Comparison of ENCODE assay signal across 26 mouse cellular contexts in genomic region chr3:102292385-102292784, GRCm38 (mm10).
"Had no signal": no experiment of that assay in that cellular context is flagged by ENCODE, and none has a peak within 500 bp of the region (broad histone marks: within the 10 kb centered on the region; RNA-seq: fewer than 3 reads in every experiment).

No protein-coding gene starts in this region.

- H3K27ac ChIP-seq: embryonic facial prominence, embryonic 10.5 days; embryonic facial prominence, embryonic 12.5 days; embryonic facial prominence, embryonic 13.5 days; embryonic facial prominence, embryonic 15.5 days; forebrain, embryonic 10.5 days; forebrain, embryonic 12.5 days; forebrain, embryonic 13.5 days; forebrain, embryonic 15.5 days; gastrocnemius, adult 2 months; heart, adult 2 months; heart, embryonic 10.5 days had no signal

- H3K9ac ChIP-seq: embryonic facial prominence, embryonic 12.5 days; embryonic facial prominence, embryonic 13.5 days; embryonic facial prominence, embryonic 15.5 days; forebrain, embryonic 12.5 days; forebrain, embryonic 13.5 days; forebrain, embryonic 15.5 days; forebrain, postnatal 0 days had no signal

- H3K4me3 ChIP-seq: embryonic facial prominence, embryonic 10.5 days; embryonic facial prominence, embryonic 12.5 days; embryonic facial prominence, embryonic 13.5 days; embryonic facial prominence, embryonic 15.5 days; erythroblast, embryonic 14.5 days; forebrain, embryonic 10.5 days; forebrain, embryonic 12.5 days; forebrain, embryonic 13.5 days; forebrain, embryonic 15.5 days; gastrocnemius, adult 2 months; heart, adult 2 months; heart, embryonic 10.5 days had no signal

- DNase-seq: cerebellum, postnatal 10 days; cerebellum, postnatal 14 days; cerebellum, postnatal 25 days; cerebellum, postnatal 36 days; embryo, embryonic 11 days; forebrain, postnatal 0 days; gastrocnemius, adult 2 months; gastrocnemius, postnatal 10 days; gastrocnemius, postnatal 14 days; gastrocnemius, postnatal 25 days; gastrocnemius, postnatal 36 days; heart, adult 11 months; heart, adult 18-20 months; heart, adult 2 months had no signal

- H3K4me1 ChIP-seq: embryonic facial prominence, embryonic 10.5 days; embryonic facial prominence, embryonic 12.5 days; embryonic facial prominence, embryonic 13.5 days; embryonic facial prominence, embryonic 15.5 days; forebrain, embryonic 10.5 days; forebrain, embryonic 12.5 days; forebrain, embryonic 13.5 days; forebrain, embryonic 15.5 days; heart, embryonic 10.5 days had no signal

- H3K9me3 ChIP-seq: embryonic facial prominence, embryonic 10.5 days; embryonic facial prominence, embryonic 13.5 days; embryonic facial prominence, embryonic 15.5 days; forebrain, embryonic 13.5 days; forebrain, embryonic 15.5 days; heart, embryonic 10.5 days had no signal

- ATAC-seq: forebrain, embryonic 13.5 days; forebrain, embryonic 14.5 days; forebrain, embryonic 15.5 days; forebrain, embryonic 16.5 days; forebrain, postnatal 0 days had no signal

- H3K36me3 ChIP-seq: embryonic facial prominence, embryonic 10.5 days; embryonic facial prominence, embryonic 12.5 days; embryonic facial prominence, embryonic 13.5 days; embryonic facial prominence, embryonic 15.5 days; forebrain, embryonic 10.5 days; forebrain, embryonic 12.5 days; forebrain, embryonic 15.5 days; heart, embryonic 10.5 days had no signal

- H3K27me3 ChIP-seq: embryonic facial prominence, embryonic 12.5 days; embryonic facial prominence, embryonic 13.5 days; embryonic facial prominence, embryonic 15.5 days; forebrain, embryonic 12.5 days; forebrain, embryonic 13.5 days; forebrain, embryonic 15.5 days had no signal

- H3K4me2 ChIP-seq: embryonic facial prominence, embryonic 12.5 days; embryonic facial prominence, embryonic 13.5 days; embryonic facial prominence, embryonic 15.5 days; forebrain, embryonic 12.5 days; forebrain, embryonic 13.5 days; forebrain, embryonic 15.5 days had no signal
